Mouse (Mus musculus) mouse embryonic stem cell (cell line): ENCODE measurements around the gene Oxct2b.
"Not testable (repeated sequence)": the region's sequence is repeated elsewhere in the genome, so short reads cannot be mapped to it uniquely, and the experiment has no call there.

Source experiments
- in situ Hi-C, 2 experiments: fragments of 300-500 bp; cut with MboI; formaldehyde crosslinking; loops; 1 replicate in 1 of 2; 3 replicates in 1 of 2; pipeline ENCODE4 v1.14.3; 2019 to 2020; ENCODE audit warnings: low sequenced_read_pairs in 2 of 2, low pct_unique_long_range_greater_than_20kb in 1 of 2, mixed read lengths in 1 of 2; ENCODE audit not compliant: unreplicated experiment in 1 of 2

Oxct2b gene

GRCm38 (mm10) chr4:123110751-123111150, 5.3 kb upstream of the Oxct2b start:
- in situ Hi-C loops = no loop called here

- in situ Hi-C loops = not testable (repeated sequence)
These were observed 4.6 kb upstream of the Oxct2b start for GRCm38 (mm10) chr4:123111275-123111983.

- in situ Hi-C loops = no loop called here
These were observed 3.8 kb upstream of the Oxct2b start for GRCm38 (mm10) chr4:123112216-123112764.

GRCm38 (mm10) chr4:123114651-123115050, 1.4 kb upstream of the Oxct2b start:
- in situ Hi-C loops = not testable (repeated sequence)

GRCm38 (mm10) chr4:123116640-123117039, 574 bp downstream of the Oxct2b start:
- in situ Hi-C loops = not testable (repeated sequence)

- in situ Hi-C loops = no loop called here
These were observed 5.2 kb downstream of the Oxct2b start for GRCm38 (mm10) chr4:123121286-123121685.

GRCm38 (mm10) chr4:123126626-123127025, 10.6 kb downstream of the Oxct2b start:
- in situ Hi-C loops = no loop called here

- in situ Hi-C loops = no loop called here
These were observed 11.0 kb downstream of the Oxct2b start for GRCm38 (mm10) chr4:123127051-123127450.

GRCm38 (mm10) chr4:123137551-123137950, 21.5 kb downstream of the Oxct2b start:
- in situ Hi-C loops = no loop called here

GRCm38 (mm10) chr4:123139513-123140154, 23.6 kb downstream of the Oxct2b start, which contains the start of gene Ppie:
Gene Ppie, minus strand, starts transcription at chr4:123139951.
- in situ Hi-C loops = no loop called here

GRCm38 (mm10) chr4:123147446-123148150, 31.5 kb downstream of the Oxct2b start:
- in situ Hi-C loops = no loop called here

GRCm38 (mm10) chr4:123152003-123152402, 35.9 kb downstream of the Oxct2b start:
- in situ Hi-C loops = no loop called here

GRCm38 (mm10) chr4:123152976-123153375, 36.9 kb downstream of the Oxct2b start:
- in situ Hi-C loops = no loop called here

GRCm38 (mm10) chr4:123155004-123155403, 38.9 kb downstream of the Oxct2b start:
- in situ Hi-C loops = no loop called here

GRCm38 (mm10) chr4:123155427-123155826, 39.4 kb downstream of the Oxct2b start:
- in situ Hi-C loops = no loop called here

GRCm38 (mm10) chr4:123155840-123156239, 39.8 kb downstream of the Oxct2b start:
- in situ Hi-C loops = no loop called here

- in situ Hi-C loops = no loop called here
These were observed 44.5 kb downstream of the Oxct2b start for GRCm38 (mm10) chr4:123160571-123160970.

- in situ Hi-C loops = not testable (repeated sequence)
These were observed 45.2 kb downstream of the Oxct2b start for GRCm38 (mm10) chr4:123161251-123161650.

- in situ Hi-C loops = no loop called here
These were observed 46.3 kb downstream of the Oxct2b start for GRCm38 (mm10) chr4:123162305-123162917.
